Mouse (Mus musculus): ENCODE measurements around the gene Senp7.

DNA sequence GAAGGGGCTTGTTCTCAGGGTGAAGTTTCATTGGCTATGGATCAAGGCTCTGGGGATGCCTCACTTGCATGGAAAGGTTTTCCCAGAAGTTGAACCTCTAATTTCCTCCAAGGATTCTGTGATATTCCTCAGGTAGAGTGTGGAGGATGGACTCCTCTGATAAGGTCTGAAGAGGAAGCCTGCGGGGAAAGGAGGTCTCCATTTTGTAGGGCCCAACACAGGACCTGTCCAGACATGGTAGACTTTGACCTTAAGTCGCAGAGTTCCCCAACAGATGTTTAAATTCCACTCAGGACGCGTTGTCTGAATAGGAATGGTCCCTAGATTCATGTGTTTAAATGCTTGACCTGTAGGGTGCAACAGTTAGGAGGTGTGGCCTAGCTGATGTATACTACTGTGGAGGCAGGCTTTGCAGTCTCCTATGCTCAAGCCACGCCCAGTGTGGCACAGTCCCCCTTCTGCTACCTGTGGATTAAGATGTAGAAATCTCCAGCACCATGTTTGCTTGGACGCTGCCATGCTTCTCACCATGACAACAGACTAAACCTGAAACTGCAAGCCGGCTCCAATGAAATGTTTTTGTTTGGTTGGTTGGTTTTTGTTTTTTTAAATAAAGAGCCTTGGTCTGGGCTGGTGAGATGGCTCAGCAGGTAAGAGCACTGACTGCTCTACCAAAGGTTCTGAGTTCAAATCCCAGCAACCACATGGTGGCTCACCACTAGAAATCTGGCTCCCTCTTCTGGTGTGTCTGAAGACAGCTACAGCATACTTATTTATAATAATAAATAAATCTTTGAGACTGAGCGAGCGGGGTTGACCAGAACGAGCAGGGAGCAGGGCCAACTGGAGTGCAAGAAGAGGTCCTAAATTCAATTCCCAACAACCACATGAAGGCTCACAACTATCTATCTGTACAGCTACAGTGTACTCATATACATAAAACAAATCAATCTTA lies 35.1 kb upstream of the Senp7 start:
- no peak for TF ChIP-seq CTCF (IDR thresholded peaks at IDR 0.05; ENCODE audit: borderline replicate concordance, insufficient read depth, low read length)
- no peak for TF ChIP-seq POLR2A (IDR thresholded peaks at IDR 0.05; ENCODE audit: low read depth, low read length)
